Mouse (Mus musculus): ENCODE results near the gene Krtcap3. TPM values are rescaled to one million over a fixed set of nuclear protein-coding genes. Genes with fewer than 3 reads are reported as not detected.

Krtcap3 gene
- total RNA-seq, 1 experiment from 2014 or later, result 2.5 TPM

DNA sequence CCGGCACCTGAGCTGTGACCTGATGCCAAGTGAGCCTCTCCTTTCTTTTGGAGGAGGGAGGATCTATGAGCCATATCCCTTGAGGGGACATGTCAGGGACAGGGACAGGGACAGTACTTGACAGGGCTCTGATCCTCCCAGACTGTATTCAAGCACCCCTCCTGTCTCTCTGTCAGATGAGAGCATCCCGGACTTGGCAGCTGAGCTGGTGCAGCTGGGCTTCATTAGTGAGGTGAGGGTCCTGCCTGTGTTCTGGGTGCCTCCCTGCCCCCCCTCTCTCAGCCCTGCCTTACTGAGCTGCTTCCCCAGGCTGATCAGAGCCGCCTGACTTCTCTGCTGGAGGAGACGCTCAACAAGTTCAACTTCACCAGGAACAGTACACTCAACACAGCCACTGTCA is 775 bp upstream of the Krtcap3 start:
- no peak for ATAC-seq (replicated peaks; ENCODE audit: insufficient number of reproducible peaks, low FRiP score, low TSS enrichment, poor library complexity, severe bottlenecking)

DNA sequence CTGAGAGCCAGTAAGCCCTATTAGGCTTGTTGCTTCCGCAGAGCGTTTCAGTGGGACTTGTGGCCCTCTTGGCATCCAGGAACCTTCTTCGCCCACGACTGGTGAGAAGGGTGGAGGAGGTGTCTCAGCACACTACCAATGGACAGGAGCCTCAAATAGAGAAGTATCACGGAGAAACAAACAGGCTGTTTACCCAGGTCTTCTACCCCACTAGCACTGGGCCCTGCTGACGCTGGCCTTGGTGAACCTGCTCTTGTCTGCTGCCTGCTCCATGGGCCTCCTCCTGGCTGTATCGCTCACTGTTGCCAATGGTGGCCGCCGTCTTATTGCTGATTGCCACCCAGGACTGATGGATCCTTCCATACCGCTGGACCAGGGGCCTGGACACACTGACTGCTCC is 660 bp downstream of the Krtcap3 start:
- no peak for ATAC-seq (replicated peaks; ENCODE audit: insufficient number of reproducible peaks, low FRiP score, low TSS enrichment, poor library complexity, severe bottlenecking)

DNA sequence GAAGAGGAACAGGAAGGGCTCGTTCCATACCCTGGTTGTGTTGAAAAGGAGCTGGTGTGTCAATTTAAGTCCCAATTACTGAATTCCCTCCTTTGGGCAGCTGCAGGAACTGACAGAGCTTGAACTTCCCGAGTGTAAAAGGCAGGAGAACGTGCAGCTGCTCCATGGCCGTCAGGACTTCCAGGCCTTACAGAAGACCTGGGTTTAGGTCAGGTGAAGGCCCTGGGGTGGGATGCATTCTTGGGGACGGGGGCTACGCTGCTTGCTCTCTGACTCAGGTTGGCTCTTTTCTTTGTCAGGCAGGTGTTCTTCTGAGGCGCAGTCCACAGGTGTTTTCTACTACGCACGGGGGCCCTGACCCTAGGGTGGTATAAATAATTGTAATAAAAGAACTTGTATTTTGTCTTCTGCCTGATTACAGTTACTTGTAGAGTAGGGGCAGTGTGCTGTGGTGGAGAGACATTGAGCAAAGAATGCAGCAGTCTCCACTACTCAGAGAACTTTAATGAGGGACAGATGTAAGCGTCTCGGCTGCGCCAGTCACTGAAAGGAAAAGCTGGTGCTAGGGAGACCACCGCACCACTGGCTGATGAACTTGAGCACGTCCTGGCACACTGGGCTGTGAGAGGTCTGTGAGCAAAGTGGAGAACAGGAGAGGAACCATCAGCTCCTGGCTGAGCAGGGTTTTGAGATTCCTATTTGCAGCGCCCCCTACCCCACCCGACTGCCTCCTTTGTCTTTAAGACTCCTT is 1.5 kb downstream of the Krtcap3 start:
- no peak for ATAC-seq (replicated peaks; ENCODE audit: insufficient number of reproducible peaks, low FRiP score, low TSS enrichment, poor library complexity, severe bottlenecking)

DNA sequence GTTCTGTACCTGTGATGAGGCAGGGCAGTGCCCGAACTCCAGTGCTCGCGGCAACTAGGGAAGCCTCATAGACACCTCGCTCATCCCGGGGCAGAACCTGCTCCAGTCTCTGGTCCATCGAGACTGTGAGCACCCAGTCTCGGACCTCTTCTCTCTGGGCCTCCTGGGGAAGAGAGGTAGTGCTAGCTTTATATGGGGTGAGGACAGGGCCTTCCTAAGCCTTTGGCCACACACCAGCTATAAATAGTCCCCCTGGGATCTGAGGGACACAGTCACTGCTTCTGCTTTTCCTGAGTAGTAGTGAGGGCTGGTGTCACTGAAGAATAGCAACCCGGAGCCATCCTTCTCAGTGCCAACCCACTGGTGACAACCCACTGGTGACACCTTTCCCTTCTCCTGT is 2.3 kb downstream of the Krtcap3 start:
- ATAC-seq (replicated peaks; ENCODE audit: insufficient number of reproducible peaks, low FRiP score, low TSS enrichment, poor library complexity, severe bottlenecking), result no peak

DNA sequence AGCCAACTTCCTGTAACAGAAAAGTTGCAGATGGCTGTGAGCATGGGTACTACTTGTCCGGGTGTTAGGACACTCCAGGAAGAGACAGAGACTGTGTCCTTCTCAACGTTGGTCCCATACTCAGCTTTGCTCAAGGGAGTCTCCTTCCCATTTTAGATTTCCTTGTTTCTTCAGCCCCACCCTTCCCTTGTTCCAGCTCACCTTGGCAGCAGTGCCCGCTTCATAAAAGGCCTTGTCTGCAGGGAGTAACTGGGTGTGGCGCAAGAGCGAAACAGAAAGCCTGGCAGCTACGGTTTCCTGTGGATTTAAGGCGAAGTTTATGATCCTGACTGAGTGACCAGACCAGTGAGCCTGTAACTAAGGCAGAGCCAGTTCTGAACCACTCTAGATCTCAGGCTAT is 3.0 kb downstream of the Krtcap3 start:
- no peak for ATAC-seq (replicated peaks; ENCODE audit: insufficient number of reproducible peaks, low FRiP score, low TSS enrichment, poor library complexity, severe bottlenecking)

DNA sequence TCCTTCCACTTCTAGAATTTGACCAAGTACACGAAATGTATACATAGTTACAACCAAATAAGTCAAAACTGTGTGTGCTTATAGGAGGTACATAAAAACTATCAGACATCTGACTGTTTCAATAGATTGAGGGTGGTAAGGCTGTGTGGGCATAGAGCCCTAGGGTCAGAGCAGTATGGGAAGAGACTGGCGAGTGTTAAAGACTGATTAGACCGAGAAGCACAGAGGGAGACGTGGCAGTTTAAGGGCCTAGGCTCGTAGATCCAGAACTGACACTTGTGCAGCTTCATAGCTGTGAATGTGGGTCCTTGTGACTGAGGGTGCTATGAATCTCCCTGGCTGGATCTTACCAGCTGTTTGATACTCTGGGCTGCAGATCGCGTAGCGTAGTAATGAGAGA is 3.4 kb downstream of the Krtcap3 start:
- no peak for ATAC-seq (replicated peaks; ENCODE audit: insufficient number of reproducible peaks, low FRiP score, low TSS enrichment, poor library complexity, severe bottlenecking)

DNA sequence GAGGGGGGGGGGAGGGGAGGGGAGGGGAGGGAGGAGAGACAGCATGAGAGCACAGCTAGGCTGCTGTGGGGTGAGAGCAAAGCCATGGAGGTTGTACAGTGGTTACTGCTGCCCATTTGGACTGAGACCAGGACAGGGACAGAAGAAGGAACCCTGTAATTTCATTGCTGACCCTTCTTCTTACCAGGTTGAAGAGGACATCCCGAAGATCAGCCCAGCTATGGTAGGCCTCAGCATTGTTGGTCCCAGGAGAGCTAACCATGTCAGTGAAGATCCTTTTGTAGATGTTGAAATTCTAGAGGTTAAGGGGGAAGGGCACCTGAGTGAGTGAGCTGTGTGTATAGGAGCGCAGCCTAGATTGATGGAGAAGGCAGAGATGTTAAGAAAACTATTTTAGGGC is 3.9 kb downstream of the Krtcap3 start:
- no peak for ATAC-seq (replicated peaks; ENCODE audit: insufficient number of reproducible peaks, low FRiP score, low TSS enrichment, poor library complexity, severe bottlenecking)

DNA sequence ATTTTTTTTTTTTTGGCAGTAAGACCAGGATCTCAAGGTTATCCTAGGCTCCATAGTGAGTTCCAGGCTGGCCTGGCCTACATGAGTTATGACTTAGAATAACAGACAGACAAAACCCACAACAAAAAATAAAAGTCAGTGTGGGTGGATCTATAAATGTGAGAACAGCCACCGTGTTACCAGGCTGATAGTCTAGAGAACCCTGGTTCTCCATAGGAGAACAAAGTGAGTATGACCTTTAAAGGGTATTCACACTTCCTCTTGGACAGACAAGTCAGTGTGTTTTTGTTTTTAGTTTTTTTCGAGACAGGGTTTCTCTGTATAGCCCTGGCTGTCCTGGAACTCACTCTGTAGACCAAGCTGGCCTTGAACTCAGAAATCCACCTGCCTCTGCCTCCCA is 4.5 kb downstream of the Krtcap3 start:
- peak; percentile 69 for ATAC-seq (replicated peaks; ENCODE audit: insufficient number of reproducible peaks, low FRiP score, low TSS enrichment, poor library complexity, severe bottlenecking)

DNA sequence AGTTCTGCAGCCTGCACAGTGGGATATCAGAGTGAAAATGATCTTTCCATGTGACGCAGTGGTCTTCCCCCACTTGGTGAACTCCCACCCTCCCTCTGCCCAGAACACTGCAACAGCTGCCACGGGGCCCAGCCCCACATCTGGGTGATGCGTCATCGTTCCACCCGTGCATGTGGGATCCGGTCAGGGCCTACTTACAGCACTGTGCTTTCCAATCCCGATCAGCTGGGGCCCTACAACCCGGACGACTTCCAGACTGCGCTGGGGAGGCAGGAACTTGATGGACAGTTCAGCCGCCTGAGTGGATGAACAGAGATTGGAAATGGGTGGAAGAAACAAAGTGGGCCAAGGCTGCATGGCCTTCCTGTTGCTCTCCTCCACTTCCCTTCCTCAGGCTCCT is 6.1 kb downstream of the Krtcap3 start:
- ATAC-seq (replicated peaks; ENCODE audit: insufficient number of reproducible peaks, low FRiP score, low TSS enrichment, poor library complexity, severe bottlenecking), result no peak

DNA sequence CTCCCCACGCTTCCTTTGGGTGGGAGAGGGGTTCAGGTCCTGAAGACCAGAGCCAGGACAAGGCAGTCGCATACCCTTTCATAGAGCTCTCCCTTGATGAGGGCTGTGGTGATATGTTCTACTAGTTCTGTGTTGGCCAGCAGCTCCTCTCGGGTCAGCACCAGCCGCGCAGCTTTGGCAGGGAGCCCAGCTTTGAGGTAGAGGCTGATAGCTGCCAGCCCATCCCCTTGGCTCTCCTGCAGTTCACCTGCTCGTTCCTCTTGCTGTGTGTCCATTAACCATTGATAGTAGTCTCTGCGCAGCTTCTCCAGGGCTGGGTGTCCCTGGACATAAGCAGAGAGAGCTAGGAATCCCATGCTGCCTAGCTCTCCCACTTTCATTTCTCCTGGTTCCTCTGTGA is 14.6 kb downstream of the Krtcap3 start:
- no peak for ATAC-seq (replicated peaks; ENCODE audit: insufficient number of reproducible peaks, low FRiP score, low TSS enrichment, poor library complexity, severe bottlenecking)

DNA sequence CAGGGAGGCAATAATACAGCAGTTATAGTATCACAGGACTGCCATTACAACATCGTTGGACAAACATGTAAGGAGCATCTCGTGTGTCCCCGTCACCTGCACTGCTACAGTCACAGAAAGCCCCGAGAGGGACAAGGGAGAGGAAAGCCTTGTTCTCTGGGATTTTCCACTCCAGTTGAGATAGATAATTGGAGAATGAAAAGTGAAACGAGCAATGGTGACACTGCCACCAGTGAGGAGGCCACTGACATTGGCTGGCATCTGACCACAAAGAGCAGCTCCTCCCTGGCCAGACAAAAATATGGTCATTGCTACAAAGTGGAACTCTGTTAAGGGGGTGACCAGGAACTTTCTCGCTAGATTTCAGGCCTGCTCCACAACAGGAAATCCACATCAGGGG is 16.2 kb downstream of the Krtcap3 start:
- ATAC-seq (replicated peaks; ENCODE audit: insufficient number of reproducible peaks, low FRiP score, low TSS enrichment, poor library complexity, severe bottlenecking), result 0 out of 2 replicates have a peak, but pooled peaks have one; percentile 25

DNA sequence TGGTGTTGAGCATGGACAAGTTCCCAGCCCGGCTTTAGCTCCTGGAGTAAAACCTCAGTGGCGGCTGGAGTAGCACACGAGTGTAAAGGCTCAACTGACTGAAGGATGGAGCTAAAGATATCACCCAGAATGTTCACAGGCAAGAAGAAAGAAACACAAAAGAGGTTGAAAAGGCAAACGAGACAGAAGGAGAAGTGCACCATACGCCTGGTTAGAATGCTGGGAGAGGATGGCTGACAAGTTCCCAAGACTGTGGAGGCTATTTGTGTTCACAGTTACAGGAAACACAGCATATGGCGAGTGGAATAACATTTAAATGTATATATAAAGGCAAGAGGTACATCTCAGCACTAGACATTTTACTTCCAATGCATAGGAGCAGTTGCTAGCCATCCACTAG is 21.5 kb downstream of the Krtcap3 start:
- ATAC-seq (replicated peaks; ENCODE audit: insufficient number of reproducible peaks, low FRiP score, low TSS enrichment, poor library complexity, severe bottlenecking), result no peak

DNA sequence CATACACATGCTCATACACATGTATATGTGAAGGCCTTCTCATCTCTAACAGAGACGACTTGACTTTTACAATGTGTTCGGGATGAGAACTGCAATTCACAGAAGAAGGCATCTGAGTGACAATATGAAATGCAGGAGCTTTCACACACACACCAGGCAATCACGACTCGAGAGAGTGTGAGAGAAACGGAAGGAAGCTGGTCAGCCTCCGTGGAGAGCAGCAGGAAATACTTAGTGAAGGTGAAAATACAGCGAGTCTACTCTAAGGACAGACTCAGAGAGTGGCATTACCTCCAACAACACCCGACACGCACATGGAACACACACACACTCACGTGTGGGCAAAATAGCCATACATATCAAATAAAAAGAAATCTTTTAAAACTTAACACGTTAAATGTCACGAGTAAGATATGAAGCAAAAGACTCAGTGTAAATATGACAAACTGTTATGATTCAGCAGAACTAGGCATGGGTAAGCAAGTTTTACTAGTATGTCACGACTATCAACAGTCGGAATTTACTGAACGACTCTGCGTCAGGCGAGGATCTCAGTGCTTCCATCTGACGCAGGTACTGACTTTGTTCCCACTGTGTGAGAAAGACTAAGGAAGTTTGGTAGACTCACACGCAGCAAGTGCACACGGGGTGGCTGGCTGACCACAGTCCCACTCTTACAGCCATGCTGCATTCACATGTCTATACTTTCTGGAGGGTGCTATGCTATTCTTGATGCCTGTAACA is 27.9 kb downstream of the Krtcap3 start:
- 0 out of 2 replicates have a peak, but pooled peaks have one; percentile 9 for ATAC-seq (replicated peaks; ENCODE audit: insufficient number of reproducible peaks, low FRiP score, low TSS enrichment, poor library complexity, severe bottlenecking)

DNA sequence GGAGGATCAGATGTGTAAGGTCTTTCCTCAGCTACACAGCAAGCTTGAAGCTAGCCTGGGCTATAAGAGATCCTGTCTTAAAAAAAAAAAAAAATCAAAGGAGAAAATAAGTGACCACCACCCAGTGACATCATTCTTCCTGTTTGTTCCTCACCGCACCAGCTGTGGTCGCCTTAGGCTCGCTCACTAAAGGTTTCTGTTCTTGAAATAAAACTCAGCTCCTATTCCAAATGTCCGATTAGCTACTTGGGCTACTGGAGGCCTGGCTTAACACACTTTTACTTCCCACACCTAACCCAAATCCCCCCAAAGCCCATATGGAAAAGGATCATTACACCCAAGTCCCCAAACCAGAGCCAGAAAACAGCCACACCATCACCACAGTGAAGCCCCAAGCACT is 36.7 kb downstream of the Krtcap3 start:
- 0 out of 2 replicates have a peak, but pooled peaks have one; percentile 25 for ATAC-seq (replicated peaks; ENCODE audit: insufficient number of reproducible peaks, low FRiP score, low TSS enrichment, poor library complexity, severe bottlenecking)

DNA sequence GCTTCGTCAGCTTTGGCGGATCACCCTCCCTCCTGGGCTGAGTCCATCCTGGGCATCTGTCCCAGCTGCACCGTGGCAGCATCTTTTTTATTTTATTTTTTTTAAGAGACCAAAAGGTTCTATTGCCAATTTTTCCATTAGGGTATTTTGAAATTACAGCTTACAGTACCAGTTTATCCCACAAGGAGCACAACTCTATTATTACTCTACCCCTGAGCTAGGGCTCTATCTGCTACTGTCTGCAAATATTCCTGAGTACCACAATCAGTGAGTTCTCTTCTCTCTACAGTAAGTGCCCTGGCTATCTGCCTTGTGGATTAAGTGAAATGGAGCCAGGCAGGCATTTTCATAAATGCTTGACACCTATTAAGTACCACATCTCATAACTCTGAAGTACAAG is 37.2 kb downstream of the Krtcap3 start:
- ATAC-seq (replicated peaks; ENCODE audit: insufficient number of reproducible peaks, low FRiP score, low TSS enrichment, poor library complexity, severe bottlenecking), result no peak

DNA sequence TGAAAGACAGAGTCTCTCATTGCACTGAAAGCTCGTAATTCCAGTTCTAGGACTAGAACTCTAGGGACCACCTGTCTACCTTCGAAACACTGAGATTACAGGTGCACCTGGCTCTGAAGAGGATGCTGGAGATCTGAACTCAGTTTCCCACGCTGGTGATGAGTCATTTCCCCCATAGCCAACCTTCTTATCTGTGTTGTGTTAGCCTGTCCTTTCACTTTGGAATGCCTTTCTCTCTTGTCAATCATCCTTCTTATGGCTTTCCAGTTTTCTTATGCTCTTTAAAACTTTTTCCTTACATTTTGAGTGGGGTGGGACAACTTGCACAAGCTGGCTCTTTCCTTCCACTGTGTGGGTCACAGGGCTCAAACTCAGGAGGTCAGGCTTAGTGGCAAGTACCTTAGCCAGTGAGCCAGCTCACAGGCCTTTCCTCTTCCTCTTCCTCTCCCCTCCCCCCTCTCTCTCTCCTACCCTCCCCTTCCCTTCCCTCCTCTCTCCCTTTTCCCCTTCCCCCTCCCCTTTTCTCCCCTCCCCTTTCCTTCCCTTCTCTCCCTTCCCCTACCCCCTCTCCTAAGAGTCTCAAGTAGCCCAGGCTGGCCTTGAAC is 38.2 kb downstream of the Krtcap3 start:
- no peak for ATAC-seq (replicated peaks; ENCODE audit: insufficient number of reproducible peaks, low FRiP score, low TSS enrichment, poor library complexity, severe bottlenecking)

DNA sequence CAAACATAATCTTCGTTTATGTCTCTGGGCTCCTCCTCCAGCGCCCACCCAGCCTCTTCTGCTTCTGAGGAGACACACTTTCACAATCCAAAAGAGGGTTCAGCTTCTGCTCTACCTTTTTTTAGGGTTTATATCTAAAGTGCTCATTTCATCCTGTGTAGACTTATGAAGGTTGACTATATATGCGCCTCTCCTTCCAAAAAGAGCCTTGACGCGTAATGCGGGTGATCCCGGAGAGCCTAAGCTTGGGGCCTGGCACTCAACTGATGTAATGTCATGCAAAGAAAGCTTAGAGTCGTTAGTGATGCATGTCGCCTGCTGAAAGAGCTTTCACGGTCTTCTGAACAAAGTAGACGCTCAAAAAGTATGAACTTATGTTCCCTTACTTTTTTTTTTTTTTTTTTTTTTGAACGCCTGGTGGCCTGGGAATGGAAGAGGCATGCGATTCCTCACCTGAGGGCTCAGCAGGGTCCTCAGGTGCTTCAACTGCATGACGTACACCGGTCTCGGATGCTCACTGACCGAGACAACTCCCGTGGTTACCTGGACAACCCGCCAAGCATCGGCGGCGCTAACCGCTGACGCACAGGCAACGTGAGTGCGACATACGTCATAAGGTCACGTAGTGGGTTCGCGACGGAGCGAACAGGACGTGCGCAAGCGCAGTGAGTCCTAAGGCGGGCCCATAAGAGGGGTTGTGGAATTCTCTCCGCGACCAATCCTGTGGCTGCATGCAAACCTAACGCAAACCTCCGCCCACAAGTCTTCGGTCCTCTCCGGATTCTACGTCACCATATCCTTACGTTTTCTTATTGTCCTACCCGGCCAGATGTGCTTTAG is 39.2 kb downstream of the Krtcap3 start, which contains the start of gene Ift172:
Gene Ift172 (minus strand): TSS at position 596 of the 840 bp plus-strand sequence.
- peak; percentile 95 for ATAC-seq (replicated peaks; ENCODE audit: insufficient number of reproducible peaks, low FRiP score, low TSS enrichment, poor library complexity, severe bottlenecking)

DNA sequence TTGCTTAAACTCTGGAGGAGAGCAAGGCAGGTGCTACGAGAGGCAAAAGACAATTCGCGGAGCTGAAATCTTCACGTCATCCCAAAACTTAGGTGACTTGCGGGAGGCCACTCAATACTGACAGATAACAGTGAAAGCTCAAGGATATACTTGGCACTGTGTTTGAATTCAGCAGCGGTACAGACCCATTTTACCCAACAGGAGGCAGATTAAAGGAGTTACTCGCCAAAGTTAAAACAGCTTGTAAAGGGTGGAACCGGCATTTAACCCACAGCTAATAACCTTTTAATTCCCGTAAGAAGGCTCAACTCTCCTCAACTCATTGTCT is 39.8 kb downstream of the Krtcap3 start:
- no peak for ATAC-seq (replicated peaks; ENCODE audit: insufficient number of reproducible peaks, low FRiP score, low TSS enrichment, poor library complexity, severe bottlenecking)

DNA sequence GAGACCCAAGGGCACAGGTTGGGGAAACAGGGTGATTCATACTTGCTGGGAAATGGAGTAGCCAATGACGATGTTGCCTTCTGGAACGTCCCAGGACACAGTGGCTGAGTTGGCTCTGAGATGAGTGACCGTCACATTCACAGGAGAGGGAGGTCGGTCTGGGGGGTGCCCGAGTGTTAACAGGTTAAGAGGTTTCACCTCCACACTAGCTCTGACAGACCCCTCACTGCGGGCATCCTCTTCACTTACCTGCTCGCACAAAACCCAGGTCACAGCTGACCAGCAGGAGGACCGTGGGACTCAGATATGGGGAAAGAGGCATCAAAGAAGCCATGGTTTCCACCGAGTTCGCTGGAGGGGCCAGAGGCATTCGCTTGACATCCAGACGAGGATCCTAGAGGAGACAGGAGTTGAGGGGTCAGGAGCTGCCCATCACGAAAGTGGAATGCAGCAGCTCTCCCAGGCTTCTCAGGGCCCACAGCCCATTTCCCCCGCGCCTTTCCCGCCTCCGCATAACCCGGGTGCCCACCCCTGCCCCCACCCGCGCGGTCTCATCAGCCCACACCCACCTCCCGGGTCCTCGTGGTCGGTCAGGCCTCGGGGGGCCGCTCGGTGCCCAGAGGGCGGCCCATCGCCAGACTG is 43.6 kb downstream of the Krtcap3 start:
- no peak for ATAC-seq (replicated peaks; ENCODE audit: insufficient number of reproducible peaks, low FRiP score, low TSS enrichment, poor library complexity, severe bottlenecking)
